Mouse (Mus musculus) kidney, postnatal 36 days (tissue): ENCODE data around the gene Exosc6.
"Not testable (repeated sequence)": the region's sequence is repeated elsewhere in the genome, so short reads cannot be mapped to it uniquely, and the experiment has no call there.

Source experiments
- DNase-seq, 2 experiments: peaks; one replicate each; pipeline ENCODE4 v3.0.0; 2021 to 2022; ENCODE audit warnings: mixed read lengths in 2 of 2

Exosc6 gene

GRCm38 (mm10) chr8:111056158-111056663 lies at the start of gene Exosc6:
Exosc6 (plus strand) TSS chr8:111056339.
- peak; percentile 91 to 94 for DNase-seq

- DNase-seq, result not testable (repeated sequence)
Measured at GRCm38 (mm10) chr8:111010230-111010991, 45.7 kb upstream of the Exosc6 start.

GRCm38 (mm10) chr8:111026609-111027008 lies 29.5 kb upstream of the Exosc6 start:
- not testable (repeated sequence) for DNase-seq

GRCm38 (mm10) chr8:111027391-111027937 lies 28.7 kb upstream of the Exosc6 start:
- DNase-seq, result peak; percentile 94 to 95

GRCm38 (mm10) chr8:111029589-111029988 lies 26.6 kb upstream of the Exosc6 start:
- no peak for DNase-seq

- DNase-seq, result no peak
Measured at GRCm38 (mm10) chr8:111030045-111030444, 26.1 kb upstream of the Exosc6 start.

GRCm38 (mm10) chr8:111031572-111031971 lies 24.6 kb upstream of the Exosc6 start, which contains the start of gene Ddx19b:
Ddx19b (minus strand) TSS chr8:111031751.
- no peak for DNase-seq

- no peak for DNase-seq
Measured at GRCm38 (mm10) chr8:111032916-111033315, 23.2 kb upstream of the Exosc6 start, which contains the start of gene Aars. Aars (plus strand) TSS chr8:111033144.

GRCm38 (mm10) chr8:111033482-111034215 lies 22.5 kb upstream of the Exosc6 start:
- DNase-seq, result peak; percentile 97 to 100

- DNase-seq, result peak; percentile 15 to 40
Measured at GRCm38 (mm10) chr8:111034276-111034675, 21.9 kb upstream of the Exosc6 start.

- DNase-seq, result no peak
Measured at GRCm38 (mm10) chr8:111036591-111036990, 19.5 kb upstream of the Exosc6 start.

GRCm38 (mm10) chr8:111042546-111042945 lies 13.6 kb upstream of the Exosc6 start:
- no peak for DNase-seq

- peak in 1 of 2 experiments; percentile 39 for DNase-seq
Measured at GRCm38 (mm10) chr8:111044003-111044734, 12.0 kb upstream of the Exosc6 start.

- peak; percentile 5 to 39 for DNase-seq
Measured at GRCm38 (mm10) chr8:111048694-111049093, 7.4 kb upstream of the Exosc6 start.

- no peak for DNase-seq
Measured at GRCm38 (mm10) chr8:111049106-111049505, 7.0 kb upstream of the Exosc6 start.

- peak in 1 of 2 experiments; percentile 27 for DNase-seq
Measured at GRCm38 (mm10) chr8:111053827-111054518, 2.2 kb upstream of the Exosc6 start.

GRCm38 (mm10) chr8:111055031-111055634 lies 1.0 kb upstream of the Exosc6 start:
- no peak for DNase-seq

- no peak for DNase-seq
Measured at GRCm38 (mm10) chr8:111055661-111056060, 478 bp upstream of the Exosc6 start.

- peak; percentile 56 to 73 for DNase-seq
Measured at GRCm38 (mm10) chr8:111056691-111057293, 653 bp downstream of the Exosc6 start.

- no peak for DNase-seq
Measured at GRCm38 (mm10) chr8:111058946-111059572, 2.9 kb downstream of the Exosc6 start.
